Mouse (Mus musculus): ENCODE data around the gene Irf8. TPM values are rescaled to one million over a fixed set of nuclear protein-coding genes. Genes with fewer than 3 reads are reported as not detected.
"Not testable (repeated sequence)": the region's sequence is repeated elsewhere in the genome, so short reads cannot be mapped to it uniquely, and the experiment has no call there.

Irf8 gene
- total RNA-seq, 2 experiments from 2014 or later: 4.7 to 5.2 TPM

- no peak for DNase-seq
Observed at GRCm38 (mm10) chr8:120723025-120723424, 13.1 kb upstream of the Irf8 start.

GRCm38 (mm10) chr8:120724096-120724495 is 12.1 kb upstream of the Irf8 start:
- DNase-seq: not testable (repeated sequence)

GRCm38 (mm10) chr8:120724816-120725575 is 11.2 kb upstream of the Irf8 start:
- DNase-seq: no peak

- no peak for DNase-seq
Observed at GRCm38 (mm10) chr8:120725576-120725950, 10.6 kb upstream of the Irf8 start.

GRCm38 (mm10) chr8:120726051-120726450 is 10.1 kb upstream of the Irf8 start:
- DNase-seq: no peak

GRCm38 (mm10) chr8:120728488-120729160 is 7.5 kb upstream of the Irf8 start:
- no peak for DNase-seq

GRCm38 (mm10) chr8:120731582-120731981 is 4.6 kb upstream of the Irf8 start:
- no peak for DNase-seq

GRCm38 (mm10) chr8:120732068-120732467 is 4.1 kb upstream of the Irf8 start:
- no peak for DNase-seq

- DNase-seq: no peak
Observed at GRCm38 (mm10) chr8:120736486-120736885, 328 bp downstream of the Irf8 start.

GRCm38 (mm10) chr8:120737166-120737565 is 1.0 kb downstream of the Irf8 start:
- DNase-seq: no peak

GRCm38 (mm10) chr8:120738771-120739170 is 2.6 kb downstream of the Irf8 start:
- DNase-seq: no peak

- no peak for DNase-seq
Observed at GRCm38 (mm10) chr8:120739526-120739925, 3.4 kb downstream of the Irf8 start.

- no peak for DNase-seq
Observed at GRCm38 (mm10) chr8:120740579-120740978, 4.4 kb downstream of the Irf8 start.

- DNase-seq: no peak
Observed at GRCm38 (mm10) chr8:120741001-120741400, 4.8 kb downstream of the Irf8 start.

- no peak for DNase-seq
Observed at GRCm38 (mm10) chr8:120741815-120742530, 5.8 kb downstream of the Irf8 start.

GRCm38 (mm10) chr8:120743149-120743897 is 7.2 kb downstream of the Irf8 start:
- no peak for DNase-seq

GRCm38 (mm10) chr8:120743898-120744290 is 7.7 kb downstream of the Irf8 start:
- no peak for DNase-seq

GRCm38 (mm10) chr8:120744448-120744847 is 8.3 kb downstream of the Irf8 start:
- DNase-seq: no peak

- DNase-seq: no peak
Observed at GRCm38 (mm10) chr8:120745226-120745625, 9.1 kb downstream of the Irf8 start.

- no peak for DNase-seq
Observed at GRCm38 (mm10) chr8:120746007-120746701, 10.0 kb downstream of the Irf8 start.

- DNase-seq: no peak
Observed at GRCm38 (mm10) chr8:120747286-120747685, 11.1 kb downstream of the Irf8 start.

GRCm38 (mm10) chr8:120750616-120751015 is 14.5 kb downstream of the Irf8 start:
- no peak for DNase-seq
